ENCODE assay signal across 18 mouse cellular contexts in the genomic region with DNA sequence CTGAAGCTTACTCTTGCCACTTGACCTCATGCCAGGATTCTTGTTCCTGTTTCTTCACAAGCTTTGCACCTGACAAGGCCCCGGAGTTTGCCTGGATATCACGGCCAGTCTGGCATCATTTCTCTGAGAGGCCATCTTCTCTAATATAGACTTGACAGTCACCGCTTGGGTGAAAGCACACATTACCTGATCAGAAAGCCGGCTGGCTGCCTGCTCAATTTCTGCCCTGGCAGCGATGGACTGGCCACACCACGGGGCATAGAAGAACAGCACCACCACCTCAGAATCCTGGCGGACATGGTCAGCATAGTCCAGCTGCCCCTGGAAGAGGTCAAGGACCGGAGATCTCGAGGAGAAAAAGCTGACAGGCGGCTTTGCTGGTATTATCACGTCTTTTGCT. TPM values are rescaled to one million over a fixed set of nuclear protein-coding genes. Genes with fewer than 3 reads are reported as not detected.
A peak's percentile ranks its signal among the peaks of the same experiment; 100 is the strongest.
DNase-seq lines count a peak whose midpoint lies in the region; ATAC-seq and TF ChIP-seq lines count a peak whose summit lies in the region.
"Had no signal": no experiment of that assay in that cellular context is flagged by ENCODE, and none has a peak within 500 bp of the region (broad histone marks: within the 10 kb centered on the region; RNA-seq: fewer than 3 reads in every experiment).

No protein-coding gene starts in this region.

- TF ChIP-seq EP300 in MEL (IDR thresholded peaks at IDR 0.05; ENCODE audit: low read depth in 1 of 2, low read length in 2 of 2) = no peak

- H3K27ac ChIP-seq in gastrocnemius, adult 2 months = peak overlapping the region; percentile 35
- no peak overlapping the region for H3K27ac ChIP-seq in MEL (ENCODE audit: control insufficient read depth, low read depth, low read length)
- H3K27ac ChIP-seq: forebrain, embryonic 15.5 days; neural tube, embryonic 13.5 days had no signal

- intact Hi-C loops in gastrocnemius, adult 2 months (cut with DNase I) = no loop called here

- H3K4me3 ChIP-seq in gastrocnemius, adult 2 months = no peak overlapping the region
- no peak overlapping the region for H3K4me3 ChIP-seq in MEL (ENCODE audit: control insufficient read depth in 1 of 2, insufficient read depth in 1 of 2, low read depth in 2 of 2, low read length in 2 of 2)
- H3K4me3 ChIP-seq: forebrain, embryonic 15.5 days; megakaryocyte, embryonic 14.5 days; neural tube, embryonic 13.5 days had no signal

- peaks cover 4 to 9% of the 10 kb centered on the region in 2 experiments for H3K4me1 ChIP-seq in MEL (ENCODE audit: control insufficient read depth in 1 of 2, insufficient read depth in 2 of 2, low read length in 2 of 2)

- no peak for TF ChIP-seq CTCF in gastrocnemius, adult 2 months (IDR thresholded peaks at IDR 0.05)
- TF ChIP-seq CTCF in MEL (IDR thresholded peaks at IDR 0.05 in 2 of 3, conservative IDR thresholded peaks at IDR 0.05 in 1 of 3; ENCODE audit: control insufficient read depth in 1 of 3, insufficient read depth in 1 of 3, low read depth in 2 of 3, low read length in 3 of 3, poor library complexity in 1 of 3, severe bottlenecking in 1 of 3) = no peak

- no peaks in the 10 kb centered on the region for H3K9me3 ChIP-seq in MEL (replicated peaks; ENCODE audit: insufficient read depth, low read length)
- H3K9me3 ChIP-seq: forebrain, embryonic 15.5 days; G1E; megakaryocyte, embryonic 14.5 days; neural tube, embryonic 13.5 days had no signal

- H3K79me2 ChIP-seq in MEL (ENCODE audit: control insufficient read depth, insufficient read depth, low read length, poor library complexity) = peaks cover 24% of the 10 kb centered on the region

- H3K9ac ChIP-seq in MEL (ENCODE audit: control insufficient read depth, low read depth, low read length, poor library complexity, severe bottlenecking) = no peak overlapping the region
- H3K9ac ChIP-seq: forebrain, embryonic 15.5 days; neural tube, embryonic 13.5 days had no signal

- TF ChIP-seq POLR2A in MEL (IDR thresholded peaks at IDR 0.05; ENCODE audit: control insufficient read depth in 1 of 2, insufficient read depth in 1 of 2, low read depth in 1 of 2, low read length in 2 of 2, poor library complexity in 1 of 2) = no peak

- no peaks in the 10 kb centered on the region for H3K27me3 ChIP-seq in MEL (ENCODE audit: control insufficient read depth in 1 of 2, insufficient read depth in 2 of 2, low read length in 2 of 2)
- H3K27me3 ChIP-seq: forebrain, embryonic 15.5 days; megakaryocyte, embryonic 14.5 days; neural tube, embryonic 13.5 days had no signal

- DNase-seq in gastrocnemius, adult 2 months = peak; percentile 34
- no peak for DNase-seq in gastrocnemius, adult 18-20 months (ENCODE audit: low spot score)
- DNase-seq in MEL (ENCODE audit: low read depth, low spot score) = peak; percentile 28
- DNase-seq in cerebellum, adult 8-10 months = peak; percentile 53
- DNase-seq in kidney, adult 9 months = peak; percentile 56
- DNase-seq in B cell, adult 2 months = no peak
- DNase-seq in adrenal gland, postnatal 25 days = no peak
- DNase-seq: embryo, embryonic 11 days; gastrocnemius, postnatal 36 days; lung, postnatal 14 days; midbrain, embryonic 14.5 days; right cerebral cortex, adult 18-20 months; thymus, postnatal 36 days had no signal

- no peak for TF ChIP-seq RAD21 in MEL (IDR thresholded peaks at IDR 0.05; ENCODE audit: low read depth, low read length)

- ATAC-seq in activated CD4-positive, CD25-positive, alpha-beta regulatory T cell, adult 4 months = no peak
- ATAC-seq: forebrain, embryonic 15.5 days had no signal

- H3K36me3 ChIP-seq in MEL (ENCODE audit: control insufficient read depth in 1 of 2, insufficient read depth in 2 of 2, low read length in 2 of 2) = peaks cover 17 to 25% of the 10 kb centered on the region in 2 experiments

TF ChIP-seq in MEL, 35 proteins besides CTCF, POLR2A, EP300 and RAD21:
- TF ChIP-seq SIN3A (IDR thresholded peaks at IDR 0.05; ENCODE audit: low read length) = no peak
- TF ChIP-seq POLR2AphosphoS2 (IDR thresholded peaks at IDR 0.05; ENCODE audit: low read length) = no peak

RNA-seq across cellular contexts. Expression of a gene that starts 6.1 kb away (rescaled TPM):
- total RNA-seq in gastrocnemius, adult 2 months (2021) = 1 to 10 TPM; 8.1 to 8.3 TPM
- total RNA-seq in gastrocnemius, adult 18-20 months (2021) = 1 to 10 TPM; 6.7 to 9.0 TPM
- total RNA-seq in MEL (2012; rRNA removed) = 19.7 and 24.9 TPM in 2 replicates
- polyA plus RNA-seq in MEL (2012; ENCODE audit: insufficient read depth in 1 of 2, insufficient read length in 2 of 2, low read depth in 1 of 2, low replicate concordance in 2 of 2, missing spikeins in 1 of 2) = 10 to 100 TPM in 1 of 2 experiments, not detected in 1; 33.7 TPM
- 43.9 and 44.1 TPM in 2 replicates for total RNA-seq in adrenal gland, postnatal 25 days (2021)
- 1 to 10 TPM; 7.9 to 8.2 TPM for polyA plus RNA-seq in activated CD4-positive, CD25-positive, alpha-beta regulatory T cell, adult 4 months (2017; shearing (Covaris generic))

RNA-seq across cellular contexts. Expression of a gene that starts 47.9 kb away (rescaled TPM):
- total RNA-seq in gastrocnemius, adult 2 months (2021) = 10 to 100 TPM; 17.0 to 20.0 TPM
- 10 to 100 TPM; 10.3 to 16.8 TPM for total RNA-seq in gastrocnemius, adult 18-20 months (2021)
- total RNA-seq in MEL (2012; rRNA removed) = 40.9 and 48.7 TPM in 2 replicates
- polyA plus RNA-seq in MEL (2012; ENCODE audit: insufficient read depth in 1 of 2, insufficient read length in 2 of 2, low read depth in 1 of 2, low replicate concordance in 2 of 2, missing spikeins in 1 of 2) = 100 to 1,000 TPM in 1 of 2 experiments, 10 to 100 TPM in 1; 77.4 to 202 TPM
- total RNA-seq in adrenal gland, postnatal 25 days (2021) = 93.1 and 98.6 TPM in 2 replicates
- 100 to 1,000 TPM; 210 to 235 TPM for polyA plus RNA-seq in activated CD4-positive, CD25-positive, alpha-beta regulatory T cell, adult 4 months (2017; shearing (Covaris generic))

Comparison
In these comparisons a context has a peak if more than half of its experiments do, and no peak if none do; other contexts are left out.
1. DNase-seq: peak in gastrocnemius, adult 2 months (single experiment), MEL (single experiment), cerebellum, adult 8-10 months (single experiment) and kidney, adult 9 months (single experiment); none in gastrocnemius, adult 18-20 months (single experiment), B cell, adult 2 months (0 of 2) and adrenal gland, postnatal 25 days (single experiment).